Mouse (Mus musculus) neutrophil, adult 83 days (primary cell): ENCODE data around the gene Sema3f. TPM values are rescaled to one million over a fixed set of nuclear protein-coding genes. Genes with fewer than 3 reads are reported as not detected.

Source experiments
- total RNA-seq, 2 experiments: library from RNA; stranded (reverse); gene quantifications; one replicate each; pipeline ENCODE4 v1.2.4; 2023

The Sema3f gene
- total RNA-seq, result not detected

GRCm38 (mm10) chr9:107709697-107710483, at the start of gene Sema3f:
Sema3f (minus strand) TSS chr9:107710475.

GRCm38 (mm10) chr9:107679501-107679900, 30.8 kb downstream of the Sema3f start, which contains the start of gene Gnat1:
Gnat1 (minus strand) TSS chr9:107679712.

DNA sequence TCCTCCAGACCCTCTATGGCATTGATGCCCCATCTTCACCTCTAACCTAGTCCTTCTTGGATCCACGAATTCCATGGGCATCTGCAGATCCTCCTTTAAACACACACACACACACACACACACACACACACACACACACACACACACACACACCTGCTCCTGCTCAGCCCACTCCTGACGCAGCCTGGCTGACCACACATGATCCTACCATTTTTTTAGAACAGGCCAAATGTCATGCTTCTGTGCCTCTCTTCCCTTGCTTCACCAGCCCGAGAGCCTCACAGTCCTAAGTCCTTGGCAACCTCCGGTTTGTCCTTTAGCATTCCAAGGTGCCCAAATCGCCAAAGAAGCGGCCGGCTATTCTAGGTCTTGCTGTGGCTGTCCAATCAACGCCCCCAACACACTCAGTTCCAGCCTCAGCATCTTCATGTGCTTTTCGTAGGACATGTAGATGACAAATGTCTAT, 40.8 kb downstream of the Sema3f start, which contains the start of gene Slc38a3:
Gene Slc38a3 (minus strand): TSS at position 51 of the 466 bp plus-strand sequence.

DNA sequence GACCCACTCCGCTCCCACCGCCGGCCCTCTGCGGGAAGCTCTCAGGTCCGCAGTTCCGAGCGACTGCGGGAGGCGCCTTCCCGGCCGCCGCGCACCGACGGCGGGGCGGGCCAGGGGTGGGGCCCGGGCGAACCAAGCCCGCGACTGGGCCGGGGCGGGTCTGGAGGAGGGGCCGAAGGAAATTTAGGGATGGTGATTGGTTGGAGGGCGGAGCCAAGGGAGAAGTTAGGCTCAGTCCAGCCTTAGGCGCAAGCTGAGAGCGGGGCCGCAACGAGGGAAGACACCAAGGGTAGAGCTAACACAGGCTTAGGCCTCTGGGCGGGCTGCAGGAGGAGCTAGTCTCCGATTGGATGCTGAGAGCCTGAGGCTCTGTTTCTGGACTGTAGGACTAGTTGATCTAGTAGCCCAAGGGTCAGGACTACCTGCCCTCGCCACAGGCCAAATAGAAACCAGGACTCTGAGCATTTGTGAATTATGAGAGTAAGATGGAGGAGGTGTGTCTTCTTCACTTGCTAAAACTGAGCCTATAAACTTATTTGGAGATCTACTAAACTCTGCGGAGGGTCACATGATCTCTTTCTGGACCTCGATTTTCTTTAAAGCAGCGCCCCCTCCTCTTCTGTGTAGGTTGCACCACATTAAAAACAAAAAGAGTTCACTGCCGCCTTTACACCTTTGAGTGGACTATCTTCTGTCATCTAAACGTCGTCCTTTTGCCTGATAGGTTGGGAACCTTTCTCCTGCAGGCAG, 74.8 kb downstream of the Sema3f start, which contains the start of gene Gnai2:
Gene Gnai2 (minus strand): TSS at position 89 of the 750 bp plus-strand sequence.

Other genes starting within 250 kb of the Sema3f start
- 10 to 100 TPM; 14.3 to 17.0 TPM for gene Tmem115, start 176.5 kb downstream of the Sema3f start, total RNA-seq
- gene Cyb561d2, start 168.3 kb downstream of the Sema3f start, total RNA-seq, result 1 to 10 TPM; 5.9 to 7.1 TPM
- gene Nprl2, start 168.2 kb downstream of the Sema3f start, total RNA-seq, result 1 to 10 TPM; 9.0 to 9.8 TPM
- gene Zmynd10, start 163.2 kb downstream of the Sema3f start, total RNA-seq, result under 1 TPM in 1 of 2 experiments, not detected in 1; 0.44 TPM
- gene Rassf1, start 158.9 kb downstream of the Sema3f start, total RNA-seq, result 10 to 100 TPM; 41.6 to 45.8 TPM
- gene Tusc2, start 147.2 kb downstream of the Sema3f start, total RNA-seq, result 1 to 10 TPM; 9.0 to 9.8 TPM
- 1 to 10 TPM; 3.9 to 4.1 TPM for gene Hyal2, start 142.5 kb downstream of the Sema3f start, total RNA-seq
- 1 to 10 TPM; 1.1 to 1.6 TPM for gene Hyal1, start 133.5 kb downstream of the Sema3f start, total RNA-seq
- 10 to 100 TPM in 1 of 2 experiments, 1 to 10 TPM in 1; 9.2 to 10.3 TPM for gene Naa80, start 131.6 kb downstream of the Sema3f start, total RNA-seq
- 1 to 10 TPM in 1 of 2 experiments, under 1 TPM in 1; 0.95 to 2.3 TPM for gene Hyal3, start 129.7 kb downstream of the Sema3f start, total RNA-seq
- 10 to 100 TPM; 29.3 to 35.9 TPM for gene Ifrd2, start 122.8 kb downstream of the Sema3f start, total RNA-seq
- 1 to 10 TPM in 1 of 2 experiments, under 1 TPM in 1; 0.13 to 1.2 TPM for gene Sema3b, start 101.2 kb downstream of the Sema3f start, total RNA-seq
- gene Gnai2, start 75.1 kb downstream of the Sema3f start, total RNA-seq, result 1,000 to 10,000 TPM; 1,138 to 1,140 TPM
- gene Slc38a3, start 40.9 kb downstream of the Sema3f start, total RNA-seq, result not detected
- not detected for gene Gnat1, start 30.8 kb downstream of the Sema3f start, total RNA-seq
- 100 to 1,000 TPM; 182 to 203 TPM for gene Rbm5, start 60.5 kb upstream of the Sema3f start, total RNA-seq
- gene Rbm6, start 162.8 kb upstream of the Sema3f start, total RNA-seq, result 10 to 100 TPM; 60.4 to 61.5 TPM
- 10 to 100 TPM in 1 of 2 experiments, 1 to 10 TPM in 1; 9.6 to 10.5 TPM for gene Mon1a, start 177.7 kb upstream of the Sema3f start, total RNA-seq
- 1 to 10 TPM; 1.4 to 2.2 TPM for gene Mst1r, start 196.4 kb upstream of the Sema3f start, total RNA-seq
- not detected for gene Actl11, start 218.0 kb upstream of the Sema3f start, total RNA-seq
- gene Camkv, start 225.2 kb upstream of the Sema3f start, total RNA-seq, result not detected
- gene Traip, start 239.7 kb upstream of the Sema3f start, total RNA-seq, result 10 to 100 TPM; 13.1 to 17.7 TPM